17 mouse cellular contexts compared by ENCODE assay signal in genomic region chr14:54151921-54152320, GRCm38 (mm10).
"Had no signal": no experiment of that assay in that cellular context is flagged by ENCODE, and none has a peak within 500 bp of the region (broad histone marks: within the 10 kb centered on the region; RNA-seq: fewer than 3 reads in every experiment).

No protein-coding gene starts in this region.

- DNase-seq: kidney, adult 2 months; kidney, postnatal 25 days; layer of hippocampus, adult 9-11 months; lung, embryonic 14.5 days; lung, postnatal 14 days; lung, postnatal 4 days; retina, postnatal 1 day; thymus, postnatal 36 days had no signal

- H3K9me3 ChIP-seq: limb, embryonic 10.5 days; limb, embryonic 13.5 days; midbrain, embryonic 12.5 days; midbrain, embryonic 15.5 days; neural tube, embryonic 13.5 days; stomach, embryonic 15.5 days had no signal

- H3K27ac ChIP-seq: kidney, postnatal 0 days; layer of hippocampus, adult 2 months; limb, embryonic 10.5 days; limb, embryonic 13.5 days; midbrain, embryonic 15.5 days; neural tube, embryonic 13.5 days; stomach, embryonic 15.5 days had no signal

- ATAC-seq: midbrain, embryonic 15.5 days had no signal

- H3K4me2 ChIP-seq: limb, embryonic 13.5 days; lung, embryonic 14.5 days; midbrain, embryonic 12.5 days; midbrain, embryonic 15.5 days; neural tube, embryonic 13.5 days; stomach, embryonic 15.5 days had no signal

- H3K4me1 ChIP-seq: limb, embryonic 10.5 days; limb, embryonic 13.5 days; midbrain, embryonic 12.5 days; stomach, embryonic 15.5 days had no signal

- H3K27me3 ChIP-seq: limb, embryonic 13.5 days; midbrain, embryonic 12.5 days; midbrain, embryonic 15.5 days; neural tube, embryonic 13.5 days; stomach, embryonic 15.5 days had no signal

- H3K4me3 ChIP-seq: layer of hippocampus, adult 2 months; limb, embryonic 10.5 days; limb, embryonic 13.5 days; midbrain, embryonic 12.5 days; midbrain, embryonic 15.5 days; myocyte; neural tube, embryonic 13.5 days; stomach, embryonic 15.5 days had no signal

- H3K9ac ChIP-seq: limb, embryonic 13.5 days; lung, embryonic 14.5 days; midbrain, embryonic 12.5 days; midbrain, embryonic 15.5 days; neural tube, embryonic 13.5 days; stomach, embryonic 15.5 days had no signal

- H3K36me3 ChIP-seq: limb, embryonic 10.5 days; limb, embryonic 13.5 days; midbrain, embryonic 12.5 days; midbrain, embryonic 15.5 days; neural tube, embryonic 13.5 days; stomach, embryonic 15.5 days had no signal
